Mouse (Mus musculus) CH12.LX (cell line): ENCODE measurements at regions not wholly inside any gene's neighbourhood (a gene's known extent, or its start where the extent isn't known, plus 50 kb on each side); places are given as distances from the start of the nearest gene placed in this dataset.

ENCODE experiments used
- MAX ChIP-seq: IDR thresholded peaks from 2 replicates; pipeline ENCODE4 v1.6.1; 2011; ENCODE audit warnings: low read length, improper control_type of control experiment
- TBP ChIP-seq: conservative IDR thresholded peaks from 2 replicates; pipeline ENCODE4 v1.6.1; 2011; ENCODE audit warnings: low read depth, low read length, improper control_type of control experiment
- TCF12 ChIP-seq: IDR thresholded peaks from 2 replicates; pipeline ENCODE4 v1.6.1; 2014; ENCODE audit warnings: low read depth, mild to moderate bottlenecking, inconsistent platforms, low read length, improper control_type of control experiment

GRCm38 (mm10) chr14:99617374-99617773, 318.9 kb downstream of the Klf5 start:
- no peak for TF ChIP-seq TBP
- no peak for TF ChIP-seq MAX
- no peak for TF ChIP-seq TCF12
